Mouse (Mus musculus): Measurements from ENCODE around the gene Nln.

Nln gene

DNA sequence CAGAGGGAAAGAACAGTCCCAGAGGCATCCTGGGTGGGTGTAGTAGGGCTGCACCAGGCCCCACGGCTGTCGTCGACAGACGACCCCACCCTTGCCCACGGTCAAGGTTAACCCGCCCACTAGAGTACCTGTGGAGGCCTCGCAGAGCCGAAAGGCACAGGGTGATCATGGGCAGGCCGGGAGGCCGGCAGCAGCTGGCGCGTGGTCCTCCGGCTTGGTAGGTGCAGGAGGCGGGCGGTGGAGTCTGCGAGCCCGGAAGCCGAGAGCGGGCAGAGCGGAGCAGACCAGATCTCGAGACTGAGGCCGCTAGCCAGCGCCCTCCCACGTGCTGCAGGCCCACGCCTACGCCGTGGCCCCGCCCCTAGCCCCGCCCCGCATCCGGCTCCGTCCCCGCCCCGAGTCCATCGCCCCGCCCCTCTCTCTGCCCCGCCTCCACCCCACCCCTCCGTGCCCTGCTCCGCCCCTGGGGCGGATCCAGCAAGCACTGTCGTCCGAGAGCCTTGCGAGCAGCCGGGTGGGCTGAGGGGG is at the start of gene Nln, which contains the start of gene Sgtb:
Nln (minus strand) TSS at position 327 of the 528 bp plus-strand sequence.
Sgtb (plus strand) TSS at position 454 of the 528 bp plus-strand sequence.
- in situ Hi-C loops (cut with MboI), result no loop called here

- in situ Hi-C loops (cut with MboI), result no loop called here
Measured at GRCm38 (mm10) chr13:104155686-104156085, 46.3 kb upstream of the Nln start.

DNA sequence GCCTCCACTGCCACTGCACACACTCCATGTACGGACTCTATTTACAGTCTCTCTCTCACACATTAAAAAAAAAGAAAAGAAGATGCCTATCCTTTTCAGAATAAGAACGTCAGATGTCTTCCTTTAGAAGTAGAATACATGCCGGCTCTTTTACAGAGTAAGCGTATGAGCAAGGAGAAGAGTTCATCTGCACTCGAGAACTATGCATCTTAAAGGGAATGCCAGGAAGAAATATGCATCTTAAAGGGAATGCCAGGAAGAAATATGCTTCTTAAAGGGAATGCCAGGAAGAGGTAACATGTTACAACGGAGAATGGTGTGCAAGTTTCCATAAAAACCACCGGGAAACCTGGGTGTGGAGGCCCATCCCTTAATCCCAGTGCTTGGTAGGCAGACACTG is 45.7 kb upstream of the Nln start:
- in situ Hi-C loops (cut with MboI), result no loop called here

DNA sequence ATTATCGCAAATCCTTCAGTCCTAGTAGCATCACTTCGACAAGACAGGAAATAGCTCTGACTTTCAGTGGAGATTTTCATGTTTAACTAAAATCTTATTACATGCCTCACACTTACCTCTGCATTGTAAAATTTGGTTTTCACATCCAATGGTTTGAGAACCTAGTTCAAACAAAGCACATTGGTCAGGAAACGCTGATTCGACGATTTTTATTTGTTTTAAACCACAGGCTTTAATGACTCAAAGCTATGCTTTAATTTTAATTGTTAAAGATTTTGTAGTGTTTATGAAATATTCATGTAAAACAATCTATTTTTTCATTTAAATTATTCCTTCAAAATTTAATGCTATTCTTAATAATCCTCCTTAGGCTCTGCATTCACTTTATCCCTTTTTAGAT is 44.8 kb upstream of the Nln start:
- in situ Hi-C loops (cut with MboI), result no loop called here

- in situ Hi-C loops (cut with MboI), result no loop called here
Measured at GRCm38 (mm10) chr13:104145646-104146045, 36.2 kb upstream of the Nln start.

- in situ Hi-C loops (cut with MboI), result no loop called here
Measured at GRCm38 (mm10) chr13:104144871-104145270, 35.5 kb upstream of the Nln start.

GRCm38 (mm10) chr13:104139369-104140209 is 30.2 kb upstream of the Nln start:
- in situ Hi-C loops (cut with MboI), result no loop called here

DNA sequence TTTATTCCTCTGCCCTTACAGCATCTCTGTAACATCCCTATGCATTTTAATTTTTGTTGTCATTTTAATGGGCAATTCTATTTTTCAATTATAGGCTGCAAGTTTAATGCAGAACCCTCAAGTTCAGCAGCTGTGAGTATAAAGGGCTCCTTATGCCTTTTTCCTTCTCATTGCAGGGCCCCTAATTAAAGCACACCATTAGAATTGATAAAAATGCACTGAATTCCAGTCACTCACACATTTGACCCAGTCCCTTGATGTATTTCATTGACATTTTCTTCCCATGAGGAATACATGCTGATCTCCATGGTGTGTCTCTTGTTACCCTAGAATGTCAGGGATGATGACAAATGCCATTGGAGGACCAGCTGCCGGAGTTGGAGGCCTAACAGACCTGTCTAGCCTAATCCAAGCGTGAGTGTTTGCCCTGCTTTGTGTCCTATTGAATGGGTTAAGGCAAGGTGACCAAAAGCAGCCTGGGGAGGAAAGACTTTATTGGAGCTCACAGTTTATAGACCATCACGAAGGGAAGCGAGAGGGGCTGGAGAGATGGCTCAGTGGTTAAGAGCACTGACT is 25.2 kb upstream of the Nln start:
- in situ Hi-C loops (cut with MboI), result no loop called here

- in situ Hi-C loops (cut with MboI), result no loop called here
Measured at GRCm38 (mm10) chr13:104132561-104132960, 23.1 kb upstream of the Nln start.

GRCm38 (mm10) chr13:104123662-104124381 is 14.4 kb upstream of the Nln start:
- in situ Hi-C loops (cut with MboI), result no loop called here

- in situ Hi-C loops (cut with MboI), result no loop called here
Measured at GRCm38 (mm10) chr13:104122078-104122840, 12.8 kb upstream of the Nln start.

- in situ Hi-C loops (cut with MboI), result no loop called here
Measured at GRCm38 (mm10) chr13:104114827-104115226, 5.4 kb upstream of the Nln start.

- in situ Hi-C loops (cut with MboI), result no loop called here
Measured at GRCm38 (mm10) chr13:104113782-104114181, 4.4 kb upstream of the Nln start.

DNA sequence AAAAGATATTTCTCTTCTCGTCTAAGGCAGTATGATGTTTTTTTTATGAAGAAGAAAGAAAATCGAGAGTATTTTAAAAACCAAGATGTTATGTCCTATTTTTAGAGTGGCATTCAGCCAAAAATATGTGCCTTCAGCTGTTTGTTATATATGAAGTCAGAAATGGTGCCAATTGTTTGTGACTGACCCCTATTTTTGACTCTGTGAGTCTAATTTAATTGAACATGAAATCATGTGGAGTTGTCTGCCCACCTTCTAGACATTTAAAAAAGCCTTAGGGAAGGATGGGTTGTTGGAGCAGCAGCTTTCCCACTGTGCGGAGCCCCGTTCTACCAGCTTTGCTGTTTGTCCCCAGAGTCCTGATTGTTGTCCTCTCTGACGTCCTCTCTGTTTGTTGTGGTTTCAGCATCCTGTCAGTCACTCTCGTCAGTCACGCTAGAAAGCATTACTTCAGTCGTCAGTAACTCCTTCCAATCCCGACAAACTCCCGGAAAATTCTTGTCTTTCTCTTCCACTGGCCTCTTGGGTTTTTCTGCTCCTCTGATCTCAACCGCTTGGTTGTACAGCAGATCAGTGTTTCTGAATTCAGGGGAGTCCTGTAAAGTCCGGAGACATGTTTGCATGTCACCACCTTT is 3.0 kb upstream of the Nln start:
- in situ Hi-C loops (cut with MboI), result no loop called here

DNA sequence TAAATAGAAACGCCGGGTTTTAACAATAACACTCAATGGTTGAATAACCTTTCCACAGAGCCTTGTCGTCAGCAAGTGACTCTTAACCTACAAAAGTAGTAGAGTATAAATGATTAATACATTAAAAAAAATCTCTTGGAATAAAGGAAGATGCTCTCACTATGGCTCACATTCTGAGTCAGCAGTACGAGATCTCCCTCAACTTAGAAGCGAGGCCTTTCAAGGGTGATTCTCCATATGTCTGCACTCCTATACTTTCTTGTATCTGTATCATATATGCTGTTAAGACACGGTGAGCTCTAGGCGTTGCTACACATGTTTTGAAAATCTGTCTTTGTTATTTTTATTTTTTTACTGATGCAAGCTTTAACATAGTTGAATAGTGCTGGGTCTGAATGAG is 1.1 kb upstream of the Nln start:
- in situ Hi-C loops (cut with MboI), result no loop called here

DNA sequence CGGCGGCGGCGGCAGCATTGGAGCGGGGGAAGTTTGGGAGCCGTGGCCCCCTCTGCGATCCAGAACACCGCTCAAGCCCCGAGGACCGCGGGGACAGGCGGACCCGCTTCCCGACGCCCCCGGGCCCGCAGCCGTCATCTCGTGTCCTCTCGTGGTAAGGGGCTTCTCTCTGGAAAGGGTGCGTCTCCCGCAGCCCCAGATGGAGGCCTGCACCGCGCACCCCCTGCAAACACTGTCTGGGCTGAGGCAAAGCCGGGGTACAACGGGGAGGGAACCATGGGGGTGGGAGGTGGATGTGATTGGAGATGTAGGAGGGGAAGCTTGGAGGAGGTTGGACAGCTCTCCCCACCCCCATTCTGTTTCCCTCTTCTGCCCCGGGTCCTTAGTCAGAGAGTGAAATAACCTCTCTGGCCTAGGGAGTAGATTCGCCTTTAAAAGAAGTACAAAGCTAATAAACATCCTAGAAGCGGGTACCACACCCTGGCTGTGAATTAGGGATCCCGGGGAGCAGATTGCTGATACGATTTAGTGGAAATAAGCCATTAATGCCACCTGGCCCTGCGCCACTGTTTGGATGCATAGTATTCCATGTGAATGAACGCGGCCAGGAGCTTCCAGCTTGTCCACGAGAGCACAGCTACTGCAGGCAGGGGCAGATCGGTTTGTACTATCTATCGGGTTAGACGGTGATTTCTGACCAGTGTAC is 555 bp upstream of the Nln start:
- in situ Hi-C loops (cut with MboI), result no loop called here

DNA sequence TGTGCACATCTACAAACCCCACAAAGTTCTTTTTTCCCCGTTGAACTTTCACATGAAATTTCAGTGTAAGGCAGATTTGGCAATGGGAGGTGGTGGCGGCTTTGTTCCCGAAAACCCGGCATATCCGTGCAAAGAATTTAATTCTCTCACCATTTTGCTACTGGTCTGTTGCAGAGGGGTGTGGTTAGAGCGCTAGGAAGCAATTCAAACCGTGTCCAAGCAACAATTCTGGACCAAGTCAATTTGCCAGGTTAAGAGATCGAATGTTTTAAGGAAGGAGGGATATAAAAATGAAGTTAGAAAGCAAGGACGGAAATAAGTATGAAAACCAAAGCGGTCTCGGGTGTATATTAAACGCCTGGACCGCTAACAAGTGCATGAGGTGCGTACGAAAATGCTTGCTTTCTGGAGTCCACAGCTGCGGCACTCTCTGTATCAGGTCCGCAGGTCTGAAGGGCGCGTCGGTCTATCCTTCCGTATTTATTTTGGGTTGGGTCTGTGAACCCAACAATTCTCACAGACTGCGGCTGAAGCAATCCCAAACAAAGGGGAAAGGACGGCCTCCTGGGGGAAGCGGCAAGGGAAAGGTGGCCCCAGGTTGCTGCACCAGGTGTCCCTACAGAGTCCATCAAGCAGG is 645 bp downstream of the Nln start:
- in situ Hi-C loops (cut with MboI), result no loop called here

DNA sequence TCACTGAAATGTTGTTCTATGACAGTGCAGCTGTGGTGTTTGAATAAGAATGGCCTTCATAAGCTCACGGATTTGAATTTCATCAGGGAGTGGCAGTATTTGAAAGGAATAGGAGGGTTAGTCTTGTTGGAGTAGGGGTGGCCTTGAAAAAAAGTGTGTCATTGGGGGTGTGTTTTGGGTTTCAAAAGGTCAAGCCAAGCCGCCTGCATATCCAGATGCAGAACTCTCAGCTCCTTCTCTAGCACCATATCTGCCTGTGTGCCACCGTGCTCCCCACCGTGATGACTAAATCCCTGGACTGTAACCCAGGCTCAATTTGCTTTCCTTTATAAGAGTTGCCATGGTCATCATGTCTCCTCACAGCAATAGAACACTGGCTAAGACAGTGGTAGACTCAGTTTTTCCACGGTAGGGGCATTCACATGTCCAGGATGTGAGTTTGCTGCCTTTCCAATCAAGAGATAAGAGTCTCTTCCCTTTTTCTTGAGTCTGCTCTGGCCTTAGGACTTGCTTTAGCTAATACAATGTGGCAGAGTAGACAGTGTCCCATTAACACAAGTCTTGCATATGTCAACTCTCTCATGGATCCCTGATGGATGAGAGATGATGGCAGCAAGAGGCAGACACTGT is 7.7 kb downstream of the Nln start:
- in situ Hi-C loops (cut with MboI), result no loop called here

DNA sequence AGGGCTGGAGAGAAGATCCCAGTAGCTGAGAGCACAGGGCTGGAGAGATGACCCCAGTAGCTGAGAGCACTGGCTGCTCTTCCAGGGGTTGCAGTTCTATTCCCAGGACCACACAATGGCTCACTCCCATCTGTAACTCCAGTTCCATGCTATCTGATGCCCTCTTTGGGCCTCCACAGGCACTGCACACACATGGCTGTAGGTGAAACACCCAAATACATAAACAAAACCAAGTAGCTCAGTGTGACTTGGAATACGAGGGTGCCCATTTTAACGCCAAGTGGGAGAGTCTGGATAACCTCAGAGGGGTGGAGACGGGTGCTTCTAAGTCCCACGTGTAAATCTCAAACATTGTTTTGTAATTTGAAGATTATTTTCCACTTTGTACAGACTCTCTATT is 9.0 kb downstream of the Nln start:
- in situ Hi-C loops (cut with MboI), result no loop called here

DNA sequence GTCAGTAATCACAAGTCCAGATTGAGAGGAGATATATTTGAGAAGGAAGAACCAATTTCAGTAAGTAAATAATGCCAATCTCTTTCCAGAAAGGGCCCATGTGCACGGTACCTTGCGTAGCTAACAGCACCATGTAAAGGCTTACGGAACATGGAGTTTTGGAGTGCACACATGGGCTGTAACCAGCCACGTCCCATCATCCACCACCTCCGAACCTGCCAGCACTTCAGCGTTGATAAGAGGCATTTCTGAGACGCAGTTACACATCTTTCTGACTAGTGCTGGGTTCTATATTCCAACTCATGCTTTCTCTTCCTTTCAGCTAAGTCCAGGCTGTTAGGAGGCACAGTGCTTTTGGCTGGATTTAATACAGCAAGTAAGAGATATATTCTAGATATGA is 12.2 kb downstream of the Nln start:
- in situ Hi-C loops (cut with MboI), result no loop called here
